Mouse (Mus musculus): Measurements from ENCODE around the gene Aox2. TPM values are rescaled to one million over a fixed set of nuclear protein-coding genes. Genes with fewer than 3 reads are reported as not detected.

The Aox2 gene
- total RNA-seq, 2 experiments from 2014 or later = not detected

DNA sequence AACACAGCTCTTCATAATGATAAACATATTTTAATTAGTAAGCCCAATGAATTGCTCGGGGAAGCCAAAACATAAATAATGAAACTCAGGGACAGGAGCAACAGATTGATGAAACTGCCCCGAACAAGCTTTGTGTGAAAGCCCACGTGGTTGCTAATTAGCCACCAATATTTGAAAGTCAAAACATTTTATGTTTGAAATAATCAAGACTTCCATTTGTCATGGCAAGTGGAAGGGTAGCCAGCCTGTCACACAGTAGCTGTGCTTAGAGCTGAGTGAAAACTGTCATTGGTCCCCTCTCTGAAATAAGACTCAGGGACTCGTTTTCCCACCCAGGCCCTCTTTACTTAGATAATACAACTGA lies 3.5 kb downstream of the Aox2 start:
- ATAC-seq (replicated peaks; ENCODE audit: low FRiP score, poor library complexity, severe bottlenecking) = no peak

DNA sequence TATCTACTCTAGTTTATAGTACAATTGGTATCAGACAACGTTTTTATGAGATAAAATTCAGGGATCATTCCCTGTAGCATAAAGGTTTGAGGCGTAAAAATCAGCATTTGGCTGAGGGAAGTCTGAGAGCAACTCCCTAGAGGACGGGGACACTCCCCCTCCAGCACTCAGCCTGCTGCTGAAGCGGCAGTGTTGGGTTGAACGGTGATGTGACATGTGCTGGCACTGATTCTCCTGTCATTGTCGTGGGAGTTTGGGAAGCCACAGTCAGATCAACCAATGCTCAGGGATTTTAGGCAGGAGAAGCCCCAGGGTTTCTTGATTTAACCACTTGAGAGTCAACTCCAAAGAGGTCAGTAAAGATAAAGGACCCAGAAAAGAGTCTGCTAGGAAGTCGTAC lies 6.4 kb downstream of the Aox2 start:
- ATAC-seq (replicated peaks; ENCODE audit: low FRiP score, poor library complexity, severe bottlenecking) = no peak

DNA sequence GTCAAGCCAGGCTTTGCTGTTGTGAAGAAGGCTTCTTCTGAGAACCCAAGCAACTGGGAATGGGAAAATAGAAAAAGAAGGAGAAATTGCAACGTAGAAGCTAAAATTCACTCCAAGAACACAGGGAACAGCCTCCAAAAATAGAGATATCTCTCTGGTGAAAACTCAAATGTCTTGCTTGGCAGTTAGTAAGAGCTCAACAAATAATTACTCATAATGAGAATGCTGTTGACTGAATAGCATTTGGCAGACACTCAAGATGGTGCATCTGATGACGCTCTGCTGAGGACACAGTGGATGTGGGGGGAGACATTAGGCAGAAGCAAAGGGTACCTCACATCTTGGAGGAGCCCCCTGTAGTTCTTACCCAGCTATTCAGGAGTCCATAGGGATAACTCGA lies 10.0 kb downstream of the Aox2 start:
- ATAC-seq (replicated peaks; ENCODE audit: low FRiP score, poor library complexity, severe bottlenecking) = no peak

GRCm38 (mm10) chr1:58289863-58290469 lies 11.8 kb downstream of the Aox2 start:
- ATAC-seq (replicated peaks; ENCODE audit: low FRiP score, poor library complexity, severe bottlenecking) = no peak

DNA sequence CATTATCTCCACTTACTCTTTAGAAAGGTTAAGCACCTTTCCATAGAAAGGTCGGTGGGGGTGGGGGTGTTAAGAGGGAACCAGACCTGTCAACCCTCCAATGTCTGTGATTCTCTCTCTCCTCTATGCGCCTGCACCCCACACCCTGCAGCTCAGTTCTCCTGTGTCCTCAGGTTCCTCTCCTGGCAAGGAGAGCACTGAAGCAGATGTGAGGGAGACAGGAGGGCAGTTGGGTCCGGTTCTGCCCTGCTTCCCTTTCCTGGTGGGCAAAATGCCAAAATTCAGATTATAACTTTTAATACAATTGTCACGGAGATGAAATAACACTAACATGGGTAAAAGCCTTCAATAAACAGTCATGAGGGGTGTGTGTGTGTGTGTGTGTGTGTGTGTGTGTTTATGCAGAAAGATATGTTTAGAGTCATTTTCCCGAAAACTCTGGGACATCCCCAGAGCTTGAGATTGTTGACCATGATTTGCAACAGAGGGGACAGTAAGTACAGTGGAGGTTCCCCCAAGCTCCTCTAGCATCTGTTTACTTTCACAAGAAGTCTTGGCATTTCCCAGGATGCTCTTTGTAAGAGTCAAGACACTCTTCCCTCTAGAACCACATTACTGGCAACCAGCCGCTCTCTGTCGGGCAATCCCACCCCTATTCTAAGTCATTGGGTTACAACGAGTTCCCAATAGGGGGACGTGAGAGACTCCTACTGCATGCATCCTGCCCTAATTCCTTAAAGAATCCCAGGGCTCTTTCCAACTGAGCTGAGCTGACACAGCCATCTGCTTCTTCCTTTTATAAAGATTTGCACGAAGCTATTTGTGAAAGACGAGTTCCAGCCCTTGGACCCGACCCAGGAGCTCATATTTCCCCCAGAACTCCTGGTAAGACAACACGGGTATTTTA lies 13.5 kb downstream of the Aox2 start:
- ATAC-seq (replicated peaks; ENCODE audit: low FRiP score, poor library complexity, severe bottlenecking) = no peak

DNA sequence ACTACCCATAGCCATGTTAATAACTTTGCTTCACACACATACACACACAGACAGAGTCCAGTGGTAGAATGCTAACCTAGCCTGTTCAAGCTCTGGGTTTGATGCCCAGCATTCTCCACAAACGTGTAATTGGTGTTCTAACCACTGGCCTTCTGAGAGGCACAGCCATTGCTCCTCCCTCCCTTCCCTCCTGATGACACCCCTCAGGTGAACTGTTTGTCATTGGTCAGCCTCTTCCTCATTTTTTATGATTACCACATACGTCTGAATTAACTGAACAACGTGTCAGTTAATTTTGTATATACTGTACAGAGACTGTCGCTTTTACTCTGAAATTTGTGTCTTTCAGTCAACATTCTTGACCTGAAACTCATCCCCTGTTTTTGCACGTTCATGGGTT lies 16.6 kb downstream of the Aox2 start:
- no peak for ATAC-seq (replicated peaks; ENCODE audit: low FRiP score, poor library complexity, severe bottlenecking)

- no peak for ATAC-seq (replicated peaks; ENCODE audit: low FRiP score, poor library complexity, severe bottlenecking)
These were observed 18.2 kb downstream of the Aox2 start for GRCm38 (mm10) chr1:58296278-58296677.

DNA sequence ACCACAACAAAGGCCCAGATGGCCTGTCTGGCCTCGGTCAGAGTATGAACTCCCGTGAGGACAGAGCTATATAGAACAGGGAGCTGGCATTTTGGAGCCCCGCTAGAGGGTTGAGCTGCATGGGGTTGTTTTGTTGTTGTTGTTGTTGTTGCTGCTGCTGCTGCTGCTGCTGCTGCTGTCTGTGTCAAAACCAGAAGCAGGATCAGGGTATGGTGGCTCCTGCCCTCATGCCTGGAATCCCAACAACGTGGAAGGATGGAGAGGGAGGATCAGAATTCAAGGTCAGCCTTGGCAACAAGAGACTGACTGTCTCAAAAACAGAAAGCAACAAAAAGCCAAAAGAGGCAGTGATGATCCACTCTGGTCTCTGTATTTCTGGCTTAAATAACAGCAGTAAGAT lies 18.7 kb downstream of the Aox2 start:
- ATAC-seq (replicated peaks; ENCODE audit: low FRiP score, poor library complexity, severe bottlenecking) = no peak

- no peak for ATAC-seq (replicated peaks; ENCODE audit: low FRiP score, poor library complexity, severe bottlenecking)
These were observed 20.2 kb downstream of the Aox2 start for GRCm38 (mm10) chr1:58298347-58298746.

- no peak for ATAC-seq (replicated peaks; ENCODE audit: low FRiP score, poor library complexity, severe bottlenecking)
These were observed 22.9 kb downstream of the Aox2 start for GRCm38 (mm10) chr1:58301073-58301472.

GRCm38 (mm10) chr1:58302015-58302414 lies 23.9 kb downstream of the Aox2 start:
- ATAC-seq (replicated peaks; ENCODE audit: low FRiP score, poor library complexity, severe bottlenecking) = no peak

- no peak for ATAC-seq (replicated peaks; ENCODE audit: low FRiP score, poor library complexity, severe bottlenecking)
These were observed 24.9 kb downstream of the Aox2 start for GRCm38 (mm10) chr1:58303009-58303408.

GRCm38 (mm10) chr1:58303726-58304125 lies 25.6 kb downstream of the Aox2 start:
- no peak for ATAC-seq (replicated peaks; ENCODE audit: low FRiP score, poor library complexity, severe bottlenecking)

- no peak for ATAC-seq (replicated peaks; ENCODE audit: low FRiP score, poor library complexity, severe bottlenecking)
These were observed 26.2 kb downstream of the Aox2 start for GRCm38 (mm10) chr1:58304296-58304695.

DNA sequence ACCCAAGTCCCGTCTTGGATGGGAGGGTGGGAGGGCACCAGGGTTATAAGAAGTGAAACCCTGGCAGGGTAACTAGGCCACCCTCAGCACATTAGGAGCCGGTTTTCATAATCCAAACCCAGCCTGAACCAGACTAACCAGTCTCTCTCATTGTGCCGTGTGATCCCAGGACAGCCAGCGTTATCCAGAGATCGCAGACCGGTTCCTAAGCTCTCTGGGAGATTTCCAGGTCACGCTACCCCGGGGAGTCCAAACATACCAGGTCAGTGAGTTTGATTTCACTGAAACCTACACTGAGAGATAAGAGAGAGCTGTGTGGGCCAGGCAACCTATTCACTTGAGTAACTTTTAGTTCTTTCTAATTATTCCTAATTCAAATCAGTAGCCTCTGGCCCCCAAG lies 29.1 kb downstream of the Aox2 start:
- no peak for ATAC-seq (replicated peaks; ENCODE audit: low FRiP score, poor library complexity, severe bottlenecking)

- ATAC-seq (replicated peaks; ENCODE audit: low FRiP score, poor library complexity, severe bottlenecking) = no peak
These were observed 30.5 kb downstream of the Aox2 start for GRCm38 (mm10) chr1:58308594-58308993.

DNA sequence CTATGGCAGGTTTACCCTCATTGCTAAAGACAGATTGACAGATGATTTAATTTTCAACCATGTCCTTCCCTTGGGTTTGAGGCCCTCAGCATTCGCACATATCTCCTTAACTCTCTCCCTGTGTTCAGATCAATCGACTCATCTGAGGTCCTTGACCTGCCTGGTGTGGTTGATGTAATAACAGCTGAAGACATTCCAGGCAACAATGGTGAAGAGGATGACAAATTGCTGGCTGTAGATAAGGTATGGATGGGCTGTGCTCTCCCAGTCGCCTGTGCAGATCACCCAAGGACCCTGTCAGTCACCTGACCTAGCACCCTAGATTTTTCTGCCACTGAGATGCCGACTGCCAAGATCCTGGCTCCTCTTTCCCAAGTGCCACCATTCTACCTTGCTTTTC lies 31.7 kb downstream of the Aox2 start:
- no peak for ATAC-seq (replicated peaks; ENCODE audit: low FRiP score, poor library complexity, severe bottlenecking)

DNA sequence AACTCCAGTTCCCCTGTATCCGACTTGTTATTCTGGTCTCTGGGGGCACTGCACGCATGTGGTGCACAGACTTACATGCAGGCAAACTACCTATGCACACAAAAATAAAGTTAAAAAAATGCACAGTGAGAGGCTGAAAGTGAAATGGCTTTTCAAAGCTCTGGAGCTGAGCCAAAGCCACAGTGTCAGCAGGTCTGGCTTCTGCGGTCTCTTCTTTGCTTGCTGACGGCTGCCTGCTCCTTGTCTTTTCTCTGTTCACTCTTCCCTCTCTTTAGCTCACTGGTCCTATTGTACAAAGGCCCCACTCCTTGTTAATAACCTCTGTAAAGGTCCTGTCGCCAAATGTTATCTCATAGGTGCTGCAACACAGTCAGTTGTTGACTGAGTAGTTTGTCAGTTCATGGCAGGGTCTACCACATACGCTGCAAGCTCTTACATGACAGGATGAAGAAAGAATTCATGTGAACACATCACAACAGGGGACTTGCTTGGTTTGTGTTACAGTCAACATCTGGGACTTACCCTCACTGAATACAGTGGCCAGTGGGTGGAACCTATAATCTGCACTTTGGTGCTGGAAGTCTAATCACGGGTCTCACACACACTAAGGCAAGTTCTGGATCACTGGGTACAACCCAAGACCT lies 33.2 kb downstream of the Aox2 start:
- no peak for ATAC-seq (replicated peaks; ENCODE audit: low FRiP score, poor library complexity, severe bottlenecking)

GRCm38 (mm10) chr1:58313173-58313572 lies 35.0 kb downstream of the Aox2 start:
- no peak for ATAC-seq (replicated peaks; ENCODE audit: low FRiP score, poor library complexity, severe bottlenecking)

- ATAC-seq (replicated peaks; ENCODE audit: low FRiP score, poor library complexity, severe bottlenecking) = no peak
These were observed 37.4 kb downstream of the Aox2 start for GRCm38 (mm10) chr1:58315532-58315931.

DNA sequence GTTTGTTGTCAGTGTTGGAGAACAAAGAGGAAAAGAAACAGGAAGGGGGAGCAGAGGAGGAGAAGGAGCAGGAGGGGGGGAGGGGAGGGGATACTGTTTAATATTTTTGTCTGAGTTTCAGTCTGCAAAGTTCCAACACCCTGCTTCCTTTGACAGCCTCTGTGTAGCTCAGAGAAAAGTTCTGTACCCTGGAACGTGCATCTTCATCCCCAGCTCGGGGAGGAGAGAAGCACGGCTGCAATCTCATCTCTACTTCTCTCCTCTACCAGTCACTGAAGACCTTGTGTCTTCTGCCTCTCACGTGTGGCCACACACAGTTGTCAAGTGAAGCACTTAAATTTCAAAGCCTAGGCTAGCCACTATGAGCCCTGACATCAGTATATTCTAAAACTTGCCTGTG lies 55.1 kb downstream of the Aox2 start:
- ATAC-seq (replicated peaks; ENCODE audit: low FRiP score, poor library complexity, severe bottlenecking) = no peak
